Mouse (Mus musculus) liver, postnatal 0 days (tissue): ENCODE results near the gene Matn4. TPM values are rescaled to one million over a fixed set of nuclear protein-coding genes. Genes with fewer than 3 reads are reported as not detected.
"Not testable (repeated sequence)": the region's sequence is repeated elsewhere in the genome, so short reads cannot be mapped to it uniquely, and the experiment has no call there.

ENCODE experiments used
- ATAC-seq: fragments of 200-750 bp; cut with Nextera tagmentation; 2 replicates; pipeline ENCODE4 v1.8.0; 2017; ENCODE audit warnings: mild to moderate bottlenecking, moderate library complexity
- DNase-seq: peaks from one replicate; pipeline ENCODE4 v3.0.0-alpha.2; 2016
- H3K27ac ChIP-seq: fragments of 300-500 bp; sonication (generic); 2 replicates; pipeline ENCODE4 v1.5.1; 2014; ENCODE audit warnings: antibody characterized with exemption, moderate library complexity, mild to moderate bottlenecking, low read depth
- H3K27me3 ChIP-seq: fragments of 300-500 bp; sonication (generic); 2 replicates; pipeline ENCODE4 v1.6.1; 2014; ENCODE audit warnings: low read length, control low read depth, mixed read lengths; ENCODE audit not compliant: insufficient read depth
- H3K36me3 ChIP-seq: fragments of 300-500 bp; sonication (generic); replicated peaks from 2 replicates; pipeline ENCODE4 v1.6.1; 2014; ENCODE audit warnings: mild to moderate bottlenecking, control low read depth, low read length, moderate library complexity, mixed read lengths; ENCODE audit not compliant: insufficient read depth
- H3K4me1 ChIP-seq: fragments of 300-500 bp; sonication (generic); 2 replicates; pipeline ENCODE4 v1.6.1; 2014; ENCODE audit warnings: antibody characterized with exemption, mild to moderate bottlenecking, control low read depth; ENCODE audit not compliant: insufficient read depth
- H3K4me2 ChIP-seq: fragments of 300-500 bp; sonication (generic); 2 replicates; pipeline ENCODE4 v1.6.1; 2014; ENCODE audit warnings: low read depth, mild to moderate bottlenecking, low read length, moderate library complexity, mixed read lengths
- H3K4me3 ChIP-seq: fragments of 300-500 bp; sonication (generic); 2 replicates; pipeline ENCODE4 v1.5.1; 2014; ENCODE audit warnings: low read depth, low read length
- H3K9ac ChIP-seq: fragments of 300-500 bp; sonication (generic); replicated peaks from 2 replicates; pipeline ENCODE4 v1.6.1; 2014; ENCODE audit warnings: mild to moderate bottlenecking, moderate library complexity
- H3K9me3 ChIP-seq: fragments of 300-500 bp; sonication (generic); 2 replicates; pipeline ENCODE4 v1.6.1; 2016; ENCODE audit warnings: mild to moderate bottlenecking, control low read depth, low read length, mixed read lengths
- CTCF ChIP-seq: sonication (generic); IDR thresholded peaks from 2 replicates; pipeline ENCODE4 v1.5.1; 2016; ENCODE audit warnings: antibody characterized with exemption, low read depth
- EP300 ChIP-seq: IDR thresholded peaks from 2 replicates; pipeline ENCODE4 v1.6.1; 2016; ENCODE audit warnings: antibody characterized with exemption, low read depth, mild to moderate bottlenecking
- WGBS: fragments of 180-500 bp; shearing (Covaris S2); extraction: QIAGEN DNeasy Blood & Tissue Kit; methylation state at CpG from one replicate; pipeline ENCODE4 v1.1.7; 2014; ENCODE audit not compliant: insufficient replicate concordance; 5-methylcytosine and 5-hydroxymethylcytosine counted together
- microRNA-seq: library from miRNA; unstranded; fragments of <30 nt; microRNA quantifications from one replicate; pipeline ENCODE4, GENCODE M21; 2016
- polyA plus RNA-seq: library from polyadenylated mRNA; unstranded; fragments of >200 nt; fragmentation: Nextera tagmentation; extraction: Ambion mirVana; gene quantifications from 2 replicates; pipeline ENCODE4 v1.2.1, GENCODE M21; 2015

The Matn4 gene
- polyA plus RNA-seq, 1 experiment from 2014 or later = 0.18 TPM

GRCm38 (mm10) chr2:164358373-164358772, 46.6 kb downstream of the Matn4 start:
- Histone ChIP-seq H3K4me3 (no peak overlapping the region), H3K9me3 (no peaks in the 10 kb centered on the region), H3K9ac (no peak overlapping the region), H3K36me3 (no peaks in the 10 kb centered on the region), H3K27me3 (no peaks in the 10 kb centered on the region), H3K4me1 (peaks cover 5% of the 10 kb centered on the region; the same call in 1 of the 2 replicates), H3K4me2 (no peak overlapping the region), H3K27ac (no peak overlapping the region)
- 73% methylated on average over 3 of the region's 3 CpGs for WGBS
- no peak for ATAC-seq
- TF ChIP-seq EP300 (no peak), CTCF (peak; percentile 47)
- DNase-seq = no peak

GRCm38 (mm10) chr2:164356177-164356967, 48.6 kb downstream of the Matn4 start:
- Histone ChIP-seq H3K9ac (no peak overlapping the region), H3K4me3 (no peak overlapping the region), H3K27ac (no peak overlapping the region), H3K4me1 (peaks cover 3% of the 10 kb centered on the region; the same call in 1 of the 2 replicates), H3K27me3 (no peaks in the 10 kb centered on the region), H3K36me3 (no peaks in the 10 kb centered on the region), H3K9me3 (no peaks in the 10 kb centered on the region), H3K4me2 (0 out of 2 replicates have a peak overlapping the region, but pooled peaks have one; percentile 22)
- 54% methylated on average over 11 of the region's 11 CpGs for WGBS
- TF ChIP-seq CTCF = no peak
- no peak for ATAC-seq
- peak; percentile 50 for DNase-seq

GRCm38 (mm10) chr2:164353356-164353755, 51.6 kb downstream of the Matn4 start:
- H3K9me3 ChIP-seq = no peaks in the 10 kb centered on the region
- DNase-seq (no peak), ATAC-seq (no peak)
- no peaks in the 10 kb centered on the region for H3K36me3 ChIP-seq
- TF ChIP-seq CTCF = no peak
- no peak for TF ChIP-seq EP300
- no peak overlapping the region for H3K9ac ChIP-seq
- H3K4me2 ChIP-seq = no peak overlapping the region
- no peaks in the 10 kb centered on the region for H3K4me1 ChIP-seq
- H3K27me3 ChIP-seq = no peaks in the 10 kb centered on the region
- H3K4me3 ChIP-seq = no peak overlapping the region
- no peak overlapping the region for H3K27ac ChIP-seq
- 77% methylated on average over 11 of the region's 11 CpGs for WGBS

- Histone ChIP-seq H3K4me2 (no peak overlapping the region), H3K4me3 (no peak overlapping the region), H3K27me3 (no peaks in the 10 kb centered on the region), H3K9ac (no peak overlapping the region), H3K9me3 (no peaks in the 10 kb centered on the region), H3K4me1 (no peaks in the 10 kb centered on the region), H3K27ac (no peak overlapping the region), H3K36me3 (no peaks in the 10 kb centered on the region)
- TF ChIP-seq CTCF = no peak
- TF ChIP-seq EP300 = no peak
- ATAC-seq (no peak), DNase-seq (no peak)
- 68% methylated on average over 3 of the region's 3 CpGs for WGBS
Observed at GRCm38 (mm10) chr2:164352697-164353096, 52.3 kb downstream of the Matn4 start.

- Histone ChIP-seq H3K27ac (no peak overlapping the region), H3K36me3 (no peaks in the 10 kb centered on the region), H3K4me2 (no peak overlapping the region), H3K4me1 (no peaks in the 10 kb centered on the region), H3K27me3 (no peaks in the 10 kb centered on the region), H3K9me3 (no peaks in the 10 kb centered on the region), H3K4me3 (no peak overlapping the region), H3K9ac (no peak overlapping the region)
- peak; percentile 65 for TF ChIP-seq CTCF
- TF ChIP-seq EP300 = no peak
- 79% methylated on average over 3 of the region's 3 CpGs for WGBS
- ATAC-seq = no peak
- peak; percentile 53 for DNase-seq
Observed at GRCm38 (mm10) chr2:164348980-164349379, 56.0 kb downstream of the Matn4 start.

- not testable (repeated sequence) for DNase-seq, H3K4me3 ChIP-seq, ATAC-seq, H3K9ac ChIP-seq, H3K4me2 ChIP-seq, H3K4me1 ChIP-seq, H3K9me3 ChIP-seq, H3K36me3 ChIP-seq, H3K27ac ChIP-seq, H3K27me3 ChIP-seq
- TF ChIP-seq CTCF = 0 out of 2 replicates have a peak, but pooled peaks have one; percentile 20
Observed at GRCm38 (mm10) chr2:164347697-164348096, 57.3 kb downstream of the Matn4 start.

- WGBS = 83% methylated on average over 1 of the region's 1 CpGs
Observed at GRCm38 (mm10) chr2:164343732-164344131, 61.2 kb downstream of the Matn4 start.

More at GRCm38 (mm10) chr2:164343732-164344131, 61.2 kb downstream of the Matn4 start:
- DNase-seq, H3K27ac ChIP-seq, H3K9me3 ChIP-seq, H3K4me2 ChIP-seq, H3K36me3 ChIP-seq, H3K27me3 ChIP-seq, H3K9ac ChIP-seq, ATAC-seq, H3K4me3 ChIP-seq, H3K4me1 ChIP-seq: not testable (repeated sequence)
- peak; percentile 29 for TF ChIP-seq CTCF

Small RNA genes within 50 kb of the gene (microRNA-seq; reads per million reads assigned to microRNA genes)
- not detected for gene Mir7678

Other genes with a start within 250 kb of the Matn4 start
- gene Kcns1, start 234.0 kb downstream of the Matn4 start, polyA plus RNA-seq = not detected in 2 replicates
- not detected in 2 replicates for gene Wfdc5, start 222.4 kb downstream of the Matn4 start, polyA plus RNA-seq
- 0.14 TPM in 2 replicates for gene Wfdc12, start 214.6 kb downstream of the Matn4 start, polyA plus RNA-seq
- not detected in 2 replicates for gene Wfdc15a, start 205.0 kb downstream of the Matn4 start, polyA plus RNA-seq
- 0.27 and 0.64 TPM in 2 replicates for gene Wfdc15b, start 183.5 kb downstream of the Matn4 start, polyA plus RNA-seq
- gene Svs2, start 166.7 kb downstream of the Matn4 start, polyA plus RNA-seq = not detected in 2 replicates
- gene Svs3b, start 148.5 kb downstream of the Matn4 start, polyA plus RNA-seq = not detected in 2 replicates
- gene Svs4, start 126.7 kb downstream of the Matn4 start, polyA plus RNA-seq = not detected in 2 replicates
- gene Svs3a, start 115.9 kb downstream of the Matn4 start, polyA plus RNA-seq = not detected in 2 replicates
- not detected in 2 replicates for gene Svs6, start 88.4 kb downstream of the Matn4 start, polyA plus RNA-seq
- gene Svs5, start 72.4 kb downstream of the Matn4 start, polyA plus RNA-seq = not detected in 2 replicates
- gene Slpi, start 16.1 kb downstream of the Matn4 start, polyA plus RNA-seq = 59.4 and 63.6 TPM in 2 replicates
- gene Rbpjl, start 2.0 kb downstream of the Matn4 start, polyA plus RNA-seq = not detected in 2 replicates
- 194 and 208 TPM in 2 replicates for gene Sdc4, start 38.7 kb upstream of the Matn4 start, polyA plus RNA-seq
- 43.5 and 46.2 TPM in 2 replicates for gene Sys1, start 51.8 kb upstream of the Matn4 start, polyA plus RNA-seq
- gene Gm20458, start 55.8 kb upstream of the Matn4 start, polyA plus RNA-seq = 5.8 and 6.1 TPM in 2 replicates
- gene Trp53tg5, start 68.6 kb upstream of the Matn4 start, polyA plus RNA-seq = not detected in 2 replicates
- gene Dbndd2, start 80.9 kb upstream of the Matn4 start, polyA plus RNA-seq = 2.7 TPM in 2 replicates
- 24.3 and 25.1 TPM in 2 replicates for gene Pigt, start 92.4 kb upstream of the Matn4 start, polyA plus RNA-seq
- 3.0 and 3.3 TPM in 2 replicates for gene Wfdc2, start 157.3 kb upstream of the Matn4 start, polyA plus RNA-seq
- gene Spint3, start 168.3 kb upstream of the Matn4 start, polyA plus RNA-seq = not detected in 2 replicates
- not detected in 2 replicates for gene Wfdc6a, start 180.3 kb upstream of the Matn4 start, polyA plus RNA-seq
- not detected in 2 replicates for gene Eppin, start 188.4 kb upstream of the Matn4 start, polyA plus RNA-seq
- not detected in 2 replicates for gene Wfdc6b, start 208.4 kb upstream of the Matn4 start, polyA plus RNA-seq
- not detected in 2 replicates for gene Wfdc8, start 208.5 kb upstream of the Matn4 start, polyA plus RNA-seq
- gene Wfdc16, start 233.6 kb upstream of the Matn4 start, polyA plus RNA-seq = not detected in 2 replicates